Mouse (Mus musculus): Measurements from ENCODE around the gene Slc25a48. TPM values are rescaled to one million over a fixed set of nuclear protein-coding genes. Genes with fewer than 3 reads are reported as not detected.

Gene Slc25a48
- polyA plus RNA-seq, 1 experiment from 2014 or later = 0.13 TPM

DNA sequence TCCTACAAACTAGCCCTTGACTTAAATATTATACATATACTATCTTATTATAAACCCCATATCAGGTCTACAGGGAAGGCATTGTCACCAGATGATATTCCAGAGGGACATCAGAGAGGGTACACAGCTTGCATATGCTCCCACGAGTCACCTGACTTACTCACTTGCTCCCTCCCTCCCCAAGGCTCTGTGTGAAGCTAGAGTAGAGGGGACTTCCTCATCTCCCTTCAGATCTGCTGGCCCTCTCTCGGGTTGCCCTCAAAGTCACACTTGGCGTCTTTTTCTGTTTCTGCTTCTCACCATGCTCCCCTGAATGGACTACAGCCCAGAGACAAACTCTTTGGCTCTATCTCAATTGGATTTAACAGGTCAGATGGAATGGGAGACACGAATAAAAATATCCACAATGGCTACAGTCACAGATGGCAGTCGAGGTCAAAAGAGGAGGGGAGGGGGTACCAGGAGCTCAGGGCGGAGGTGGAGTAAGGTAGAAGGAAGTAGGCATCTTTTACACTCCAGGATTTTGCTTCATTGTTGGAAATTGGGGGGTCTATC lies 63.8 kb downstream of the Slc25a48 start:
- no peak overlapping the region for H3K27ac ChIP-seq (replicated peaks)
- H3K4me2 ChIP-seq (replicated peaks; ENCODE audit: low read depth) = no peak overlapping the region
- H3K27me3 ChIP-seq (ENCODE audit: control insufficient read depth, insufficient read depth, low read length) = no peaks in the 10 kb centered on the region
- H3K9ac ChIP-seq (ENCODE audit: low read length) = no peak overlapping the region
- H3K36me3 ChIP-seq (ENCODE audit: control insufficient read depth, insufficient read depth, low read length) = no peaks in the 10 kb centered on the region
- DNase-seq (ENCODE audit: low spot score) = no peak
- H3K4me1 ChIP-seq (replicated peaks; ENCODE audit: control insufficient read depth, insufficient read depth) = no peaks in the 10 kb centered on the region
- ATAC-seq (ENCODE audit: low FRiP score, low TSS enrichment) = no peak
- no peak overlapping the region for H3K4me3 ChIP-seq (ENCODE audit: low read depth, low read length)
- no peaks in the 10 kb centered on the region for H3K9me3 ChIP-seq (ENCODE audit: control insufficient read depth, low read length)
- 63% methylated on average over 6 of the region's 6 CpGs for WGBS
- TF ChIP-seq CTCF (IDR thresholded peaks at IDR 0.05; ENCODE audit: low read depth) (no peak), EP300 (optimal IDR thresholded peaks at IDR 0.05) (no peak)

DNA sequence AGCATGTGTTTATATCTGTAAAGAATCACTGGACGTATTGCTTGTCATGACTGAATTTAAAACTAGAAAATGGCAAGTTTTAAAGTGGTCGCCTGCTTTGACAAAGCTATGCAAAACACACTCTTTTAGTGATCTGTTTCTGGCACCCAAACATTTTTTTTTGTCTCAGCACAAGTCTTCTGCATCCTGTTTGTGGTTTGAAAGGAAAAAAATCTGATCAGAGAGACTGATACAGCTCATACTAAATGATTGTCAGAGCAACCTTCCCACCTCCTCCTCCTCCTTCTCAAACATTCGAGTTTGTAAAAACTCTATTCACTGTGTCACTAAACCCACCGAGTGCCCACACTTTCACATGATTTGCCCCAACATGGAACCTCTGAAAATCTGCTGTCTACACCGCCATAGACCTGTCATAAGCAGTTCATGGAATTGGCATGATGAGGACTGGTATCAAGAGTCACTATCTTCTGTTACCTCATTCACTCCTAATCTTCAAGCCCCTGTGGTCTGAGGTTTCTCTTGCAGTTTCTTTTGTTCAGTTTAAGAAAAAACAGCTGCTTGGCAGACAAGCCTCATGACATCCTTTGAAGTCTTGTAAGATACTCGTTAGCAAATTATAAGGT lies 68.8 kb downstream of the Slc25a48 start:
- H3K9ac ChIP-seq (ENCODE audit: low read length) = no peak overlapping the region
- H3K27me3 ChIP-seq (ENCODE audit: control insufficient read depth, insufficient read depth, low read length) = no peaks in the 10 kb centered on the region
- ATAC-seq (ENCODE audit: low FRiP score, low TSS enrichment) (no peak), DNase-seq (ENCODE audit: low spot score) (no peak)
- H3K4me1 ChIP-seq (replicated peaks; ENCODE audit: control insufficient read depth, insufficient read depth) = no peaks in the 10 kb centered on the region
- no peak overlapping the region for H3K4me3 ChIP-seq (ENCODE audit: low read depth, low read length)
- H3K27ac ChIP-seq (replicated peaks) = no peak overlapping the region
- TF ChIP-seq CTCF (IDR thresholded peaks at IDR 0.05; ENCODE audit: low read depth) = no peak
- TF ChIP-seq EP300 (optimal IDR thresholded peaks at IDR 0.05) = no peak
- H3K9me3 ChIP-seq (ENCODE audit: control insufficient read depth, low read length) = no peaks in the 10 kb centered on the region
- WGBS = 64% methylated on average over 6 of the region's 6 CpGs
- H3K36me3 ChIP-seq (ENCODE audit: control insufficient read depth, insufficient read depth, low read length) = no peaks in the 10 kb centered on the region
- H3K4me2 ChIP-seq (replicated peaks; ENCODE audit: low read depth) = no peak overlapping the region

DNA sequence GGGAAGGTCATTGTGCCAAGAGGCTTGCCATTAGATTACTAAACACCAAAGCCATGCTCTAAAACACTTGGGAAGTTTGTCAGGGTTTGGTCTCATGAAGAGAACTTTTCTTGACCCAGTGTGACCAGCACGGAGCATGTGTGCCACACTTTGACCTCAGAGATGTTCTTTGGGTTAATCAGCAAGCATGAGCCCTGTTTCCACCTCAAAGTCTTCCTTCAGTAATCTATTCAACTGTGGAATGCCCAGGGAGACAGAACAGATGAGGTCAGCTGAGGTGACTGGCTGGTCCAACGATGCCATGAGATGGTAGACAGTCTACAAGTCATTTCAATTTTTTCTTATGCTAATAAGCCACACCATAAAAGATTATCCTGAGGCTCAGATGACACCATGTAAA lies 71.6 kb downstream of the Slc25a48 start:
- no peak for ATAC-seq (ENCODE audit: low FRiP score, low TSS enrichment)

DNA sequence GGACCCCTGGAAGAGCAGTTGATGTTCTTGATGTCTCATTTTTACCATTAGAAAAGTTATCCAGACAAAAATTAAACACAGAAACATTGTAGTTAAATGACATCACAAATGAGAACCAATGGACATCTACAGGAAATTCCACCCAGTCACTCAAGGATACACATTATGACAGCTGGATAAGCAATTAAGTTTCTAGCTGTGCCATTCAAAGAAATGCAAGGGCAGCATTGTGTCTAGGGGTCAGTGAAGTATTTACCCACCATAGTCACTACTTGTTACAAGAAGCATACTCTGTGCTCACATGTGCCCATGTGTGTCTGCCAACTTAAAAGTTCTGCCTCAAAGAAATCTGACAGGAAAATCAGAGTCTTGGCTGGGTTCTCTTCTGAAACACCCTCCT lies 75.4 kb downstream of the Slc25a48 start:
- Histone ChIP-seq H3K36me3 (ENCODE audit: control insufficient read depth, insufficient read depth, low read length) (no peaks in the 10 kb centered on the region), H3K4me3 (ENCODE audit: low read depth, low read length) (no peak overlapping the region), H3K4me1 (replicated peaks; ENCODE audit: control insufficient read depth, insufficient read depth) (no peaks in the 10 kb centered on the region), H3K27me3 (ENCODE audit: control insufficient read depth, insufficient read depth, low read length) (no peaks in the 10 kb centered on the region), H3K9me3 (ENCODE audit: control insufficient read depth, low read length) (no peaks in the 10 kb centered on the region), H3K4me2 (replicated peaks; ENCODE audit: low read depth) (no peak overlapping the region), H3K27ac (replicated peaks) (no peak overlapping the region), H3K9ac (ENCODE audit: low read length) (no peak overlapping the region)
- DNase-seq (ENCODE audit: low spot score) (no peak), ATAC-seq (ENCODE audit: low FRiP score, low TSS enrichment) (no peak)
- no peak for TF ChIP-seq CTCF (IDR thresholded peaks at IDR 0.05; ENCODE audit: low read depth)
- no peak for TF ChIP-seq EP300 (optimal IDR thresholded peaks at IDR 0.05)

More for the DNA sequence above, 71.6 kb downstream of the Slc25a48 start:
- Histone ChIP-seq H3K4me3 (ENCODE audit: low read depth, low read length) (no peak overlapping the region), H3K27ac (replicated peaks) (no peak overlapping the region), H3K27me3 (ENCODE audit: control insufficient read depth, insufficient read depth, low read length) (no peaks in the 10 kb centered on the region), H3K9me3 (ENCODE audit: control insufficient read depth, low read length) (no peaks in the 10 kb centered on the region), H3K4me2 (replicated peaks; ENCODE audit: low read depth) (no peak overlapping the region), H3K36me3 (ENCODE audit: control insufficient read depth, insufficient read depth, low read length) (no peaks in the 10 kb centered on the region), H3K9ac (ENCODE audit: low read length) (no peak overlapping the region), H3K4me1 (replicated peaks; ENCODE audit: control insufficient read depth, insufficient read depth) (no peaks in the 10 kb centered on the region)
- DNase-seq (ENCODE audit: low spot score) = no peak
- 78% methylated on average over 2 of the region's 2 CpGs for whole genome bisulfite sequencing
- TF ChIP-seq CTCF (IDR thresholded peaks at IDR 0.05; ENCODE audit: low read depth) = no peak
- no peak for TF ChIP-seq EP300 (optimal IDR thresholded peaks at IDR 0.05)

DNA sequence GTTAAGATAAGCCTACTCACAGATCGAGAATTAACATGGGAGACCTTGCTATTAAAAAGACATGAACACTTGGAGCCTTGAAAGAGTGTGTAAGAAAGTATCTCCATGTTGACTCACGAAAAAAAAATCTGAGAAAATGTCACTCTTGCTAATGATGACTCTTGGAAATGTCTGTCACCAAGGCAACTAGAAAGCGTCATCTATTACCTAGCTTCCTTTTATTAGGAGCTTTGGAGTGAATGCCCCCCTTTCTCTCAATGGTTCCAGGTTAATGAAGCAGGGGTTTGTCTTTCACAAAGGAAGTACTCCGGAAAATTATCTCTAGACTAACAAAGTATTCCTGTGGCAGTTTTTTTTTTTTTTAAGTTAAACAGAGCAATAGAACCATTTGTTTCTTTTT lies 78.2 kb downstream of the Slc25a48 start:
- H3K36me3 ChIP-seq (ENCODE audit: control insufficient read depth, insufficient read depth, low read length) = no peaks in the 10 kb centered on the region
- WGBS = 50% methylated on average over 4 of the region's 4 CpGs
- no peak overlapping the region for H3K27ac ChIP-seq (replicated peaks)
- no peak overlapping the region for H3K9ac ChIP-seq (ENCODE audit: low read length)
- H3K9me3 ChIP-seq (ENCODE audit: control insufficient read depth, low read length) = no peaks in the 10 kb centered on the region
- ATAC-seq (ENCODE audit: low FRiP score, low TSS enrichment) (no peak), DNase-seq (ENCODE audit: low spot score) (no peak)
- H3K4me3 ChIP-seq (ENCODE audit: low read depth, low read length) = no peak overlapping the region
- no peak overlapping the region for H3K4me2 ChIP-seq (replicated peaks; ENCODE audit: low read depth)
- no peaks in the 10 kb centered on the region for H3K4me1 ChIP-seq (replicated peaks; ENCODE audit: control insufficient read depth, insufficient read depth)
- TF ChIP-seq EP300 (optimal IDR thresholded peaks at IDR 0.05) (no peak), CTCF (IDR thresholded peaks at IDR 0.05; ENCODE audit: low read depth) (no peak)
- H3K27me3 ChIP-seq (ENCODE audit: control insufficient read depth, insufficient read depth, low read length) = no peaks in the 10 kb centered on the region

DNA sequence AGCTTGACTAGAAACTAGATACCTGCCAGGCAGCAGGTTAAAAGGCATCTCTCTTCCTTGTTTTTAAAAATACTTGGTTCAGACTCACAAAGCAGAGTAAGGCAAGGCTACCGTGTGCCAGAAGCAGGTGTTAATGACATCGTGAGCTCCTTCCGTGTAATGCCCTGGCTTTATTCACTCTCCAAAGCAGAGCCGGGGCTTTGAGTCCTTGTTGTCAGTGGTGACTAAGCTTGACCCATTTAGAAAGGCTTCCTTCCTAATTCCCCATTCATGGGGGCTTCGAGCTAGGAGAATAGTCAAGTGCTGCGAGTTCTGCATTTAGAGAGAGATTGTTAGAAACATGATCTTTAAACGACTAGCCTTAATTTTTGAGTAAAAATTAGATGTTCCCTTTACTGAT lies 78.7 kb downstream of the Slc25a48 start:
- ATAC-seq (ENCODE audit: low FRiP score, low TSS enrichment) (no peak), DNase-seq (ENCODE audit: low spot score) (no peak)
- no peak overlapping the region for H3K9ac ChIP-seq (ENCODE audit: low read length)
- no peak overlapping the region for H3K27ac ChIP-seq (replicated peaks)
- no peaks in the 10 kb centered on the region for H3K9me3 ChIP-seq (ENCODE audit: control insufficient read depth, low read length)
- no peak overlapping the region for H3K4me3 ChIP-seq (ENCODE audit: low read depth, low read length)
- no peaks in the 10 kb centered on the region for H3K27me3 ChIP-seq (ENCODE audit: control insufficient read depth, insufficient read depth, low read length)
- TF ChIP-seq CTCF (IDR thresholded peaks at IDR 0.05; ENCODE audit: low read depth) = no peak
- TF ChIP-seq EP300 (optimal IDR thresholded peaks at IDR 0.05) = no peak
- no peaks in the 10 kb centered on the region for H3K4me1 ChIP-seq (replicated peaks; ENCODE audit: control insufficient read depth, insufficient read depth)
- no peak overlapping the region for H3K4me2 ChIP-seq (replicated peaks; ENCODE audit: low read depth)
- H3K36me3 ChIP-seq (ENCODE audit: control insufficient read depth, insufficient read depth, low read length) = no peaks in the 10 kb centered on the region
- 43% methylated on average over 7 of the region's 7 CpGs for WGBS

Measured in stomach, postnatal 0 days (tissue).